Mouse (Mus musculus) adrenal gland, postnatal 4 days (tissue): ENCODE measurements around the gene Amy2a3. TPM values are rescaled to one million over a fixed set of nuclear protein-coding genes. Genes with fewer than 3 reads are reported as not detected.
"Not testable (repeated sequence)": the region's sequence is repeated elsewhere in the genome, so short reads cannot be mapped to it uniquely, and the experiment has no call there.

ENCODE experiments used
- DNase-seq, 2 experiments: peaks; one replicate each; pipeline ENCODE4 v3.0.0; 2021 to 2022; ENCODE audit warnings: low spot score in 2 of 2, mixed read lengths in 2 of 2
- long read RNA-seq, 2 experiments: library from polyadenylated mRNA; stranded (forward); transcript quantifications; one replicate each; pipeline ENCODE4 v2.0.0; 2021
- total RNA-seq, 2 experiments: library from RNA; stranded (reverse); gene quantifications; 2 replicates each; pipeline ENCODE4 v1.2.3; 2021

The Amy2a3 gene
- total RNA-seq, result 100 to 1,000 TPM in 1 of 2 experiments, not detected in 1; 102 TPM
- long read RNA-seq, experiment 1, result 0 reads
- long read RNA-seq, experiment 2, transcript Amy2a3-201 (10 exons, 3,717 nt), result major isoform, 98 of 111 reads
- long read RNA-seq, experiment 2, partial matches to known transcripts, result 12 of 111 reads
- long read RNA-seq, experiment 2, other reads (novel, unspliced or antisense), result 1 of 111 reads

GRCm38 (mm10) chr3:113323952-113324351, at the start of gene Amy2a3:
Gene Amy2a3 (minus strand): TSS chr3:113324052.
- not testable (repeated sequence) for DNase-seq

GRCm38 (mm10) chr3:113356558-113356957, 32.7 kb upstream of the Amy2a3 start, which contains the start of gene Amy2a2:
Gene Amy2a2 (minus strand): TSS chr3:113356658.
- not testable (repeated sequence) for DNase-seq

GRCm38 (mm10) chr3:113345484-113345883, 21.6 kb upstream of the Amy2a3 start:
- DNase-seq, result not testable (repeated sequence)

GRCm38 (mm10) chr3:113312937-113313336, 10.9 kb downstream of the Amy2a3 start:
- not testable (repeated sequence) for DNase-seq

GRCm38 (mm10) chr3:113291349-113291748, 32.5 kb downstream of the Amy2a3 start, which contains the start of gene Amy2a4:
Gene Amy2a4 (minus strand): TSS chr3:113291449.
- DNase-seq, result not testable (repeated sequence)

GRCm38 (mm10) chr3:113280285-113280684, 43.6 kb downstream of the Amy2a3 start:
- not testable (repeated sequence) for DNase-seq

- DNase-seq, result not testable (repeated sequence)
Observed at GRCm38 (mm10) chr3:113279586-113279985, 44.3 kb downstream of the Amy2a3 start.

Other genes with a start within 250 kb of the Amy2a3 start
- gene Amy2a5, start 65.2 kb downstream of the Amy2a3 start, total RNA-seq, result 100 to 1,000 TPM in 1 of 2 experiments, under 1 TPM in 1; 0.17 to 276 TPM
- 100 to 1,000 TPM in 1 of 2 experiments, not detected in 1; 102 TPM for gene Amy2a4, start 32.6 kb downstream of the Amy2a3 start, total RNA-seq
- 100 to 1,000 TPM in 1 of 2 experiments, not detected in 1; 102 TPM for gene Amy2a2, start 32.6 kb upstream of the Amy2a3 start, total RNA-seq
- gene Amy2a1, start 208.4 kb upstream of the Amy2a3 start, total RNA-seq, result 100 to 1,000 TPM in 1 of 2 experiments, under 1 TPM in 1; 0.40 to 489 TPM